Comparison of ENCODE assay signal across 22 mouse cellular contexts in the genomic region with DNA sequence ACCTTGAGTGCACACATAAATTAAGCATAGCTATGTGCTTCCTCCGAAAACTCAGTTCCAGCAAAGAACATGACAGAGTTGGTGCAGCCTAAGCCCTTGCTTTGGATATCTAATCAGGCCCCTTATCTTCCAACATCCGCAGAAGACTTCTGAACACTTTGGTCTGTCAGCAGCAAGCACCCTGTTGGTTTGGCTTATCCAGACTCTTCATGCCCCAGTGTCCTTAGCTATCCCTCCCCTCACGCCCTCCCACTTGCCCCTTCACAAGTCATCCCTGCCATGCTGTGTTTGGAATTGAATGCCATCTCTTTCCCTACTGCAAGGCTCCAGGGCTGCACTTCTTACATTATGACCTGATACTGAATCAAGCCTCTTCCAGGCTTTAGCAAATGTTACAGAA. TPM values are rescaled to one million over a fixed set of nuclear protein-coding genes. Genes with fewer than 3 reads are reported as not detected.
"Had no signal": no experiment of that assay in that cellular context is flagged by ENCODE, and none has a peak within 500 bp of the region (broad histone marks: within the 10 kb centered on the region; RNA-seq: fewer than 3 reads in every experiment).

No protein-coding gene starts in this region.

- DNase-seq: lung, adult 18-20 months; lung, embryonic 14.5 days; lung, postnatal 10 days; lung, postnatal 4 days; midbrain, embryonic 14.5 days; retina, postnatal 1 day; right cerebral cortex, adult 18-20 months; right cerebral cortex, postnatal 25 days; right cerebral cortex, postnatal 4 days; spleen, adult 18-20 months; thymus, adult 2 months; thymus, postnatal 25 days; thymus, postnatal 4 days had no signal

- H3K9me3 ChIP-seq: midbrain, embryonic 10.5 days; midbrain, embryonic 12.5 days; neural tube, embryonic 13.5 days; neural tube, embryonic 15.5 days had no signal

- H3K4me3 ChIP-seq: midbrain, embryonic 10.5 days; midbrain, embryonic 12.5 days; myocyte; neural tube, embryonic 13.5 days; neural tube, embryonic 15.5 days had no signal

- H3K27me3 ChIP-seq: midbrain, embryonic 12.5 days; neural tube, embryonic 13.5 days; neural tube, embryonic 15.5 days had no signal

- H3K4me2 ChIP-seq: lung, embryonic 14.5 days; midbrain, embryonic 12.5 days; neural tube, embryonic 13.5 days; neural tube, embryonic 15.5 days had no signal

- H3K36me3 ChIP-seq: midbrain, embryonic 10.5 days; midbrain, embryonic 12.5 days; neural tube, embryonic 13.5 days; neural tube, embryonic 15.5 days had no signal

- H3K4me1 ChIP-seq: midbrain, embryonic 10.5 days; neural tube, embryonic 13.5 days; neural tube, embryonic 15.5 days had no signal

- ATAC-seq: midbrain, embryonic 16.5 days had no signal

- H3K27ac ChIP-seq: midbrain, embryonic 10.5 days; midbrain, embryonic 12.5 days; neural tube, embryonic 13.5 days; neural tube, embryonic 15.5 days had no signal

- H3K9ac ChIP-seq: lung, embryonic 14.5 days; midbrain, embryonic 12.5 days; neural tube, embryonic 13.5 days; neural tube, embryonic 15.5 days had no signal

RNA-seq across cellular contexts. Expression of gene Myoz2, which starts 40.9 kb away (rescaled TPM):
- total RNA-seq: megakaryocyte, adult 5-6 weeks; megakaryocyte-erythroid progenitor cell, adult 5-6 weeks had no signal
- polyA plus RNA-seq: midbrain, embryonic 10.5 days; midbrain, embryonic 12.5 days; midbrain, embryonic 14.5 days; midbrain, embryonic 16.5 days; small intestine, adult 2 months had no signal
